Mouse (Mus musculus) T-helper 2 cell (primary cell): ENCODE results near the gene Lmbr1.

ENCODE experiments used
- in situ Hi-C: fragments of 300-600 bp; cut with MboI, MseI; formaldehyde crosslinking; loops from one replicate; pipeline ENCODE4 v1.15.1; 2025; ENCODE audit warnings: high pct_unique_total_duplicates

Gene Lmbr1

DNA sequence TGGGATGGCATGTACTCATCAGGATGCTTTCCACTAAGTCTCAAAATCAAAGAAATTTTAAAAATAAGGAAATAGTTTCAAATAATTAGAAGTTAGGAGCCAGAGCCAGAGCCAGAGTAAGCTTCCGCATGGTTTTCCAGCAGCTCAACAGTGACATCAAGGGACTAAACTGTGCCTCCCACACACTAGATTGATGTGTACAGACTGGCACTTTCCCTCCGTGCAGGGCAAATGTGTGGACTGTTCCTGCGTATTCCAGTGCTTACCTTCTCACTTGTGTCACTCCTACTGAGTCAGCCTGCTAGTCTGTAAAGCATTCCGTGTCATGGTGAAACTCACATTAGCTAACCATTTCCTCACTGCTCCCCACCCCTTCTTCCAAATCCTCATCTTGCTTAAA lies 107.3 kb downstream of the Lmbr1 start:
- in situ Hi-C loops = no loop called here

DNA sequence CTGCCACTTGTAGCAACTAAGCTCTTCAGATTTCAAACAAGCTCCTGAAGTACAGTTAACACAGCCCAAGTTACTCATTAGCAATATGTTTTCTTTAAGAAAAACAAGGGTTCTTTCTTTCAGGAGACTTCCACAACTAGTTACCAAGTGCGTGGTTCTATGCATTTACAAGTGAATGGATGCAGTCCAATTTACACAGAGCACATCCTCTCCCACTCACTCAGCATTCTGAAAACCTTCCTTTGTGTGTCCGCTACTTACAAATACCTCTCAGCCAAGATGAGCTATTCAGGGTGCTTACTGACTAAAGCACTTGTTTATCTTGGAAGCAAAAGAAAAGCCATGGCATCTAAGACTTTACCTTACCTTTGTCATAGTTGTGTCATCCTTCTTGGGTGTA lies 124.3 kb downstream of the Lmbr1 start:
- in situ Hi-C loops = no loop called here

DNA sequence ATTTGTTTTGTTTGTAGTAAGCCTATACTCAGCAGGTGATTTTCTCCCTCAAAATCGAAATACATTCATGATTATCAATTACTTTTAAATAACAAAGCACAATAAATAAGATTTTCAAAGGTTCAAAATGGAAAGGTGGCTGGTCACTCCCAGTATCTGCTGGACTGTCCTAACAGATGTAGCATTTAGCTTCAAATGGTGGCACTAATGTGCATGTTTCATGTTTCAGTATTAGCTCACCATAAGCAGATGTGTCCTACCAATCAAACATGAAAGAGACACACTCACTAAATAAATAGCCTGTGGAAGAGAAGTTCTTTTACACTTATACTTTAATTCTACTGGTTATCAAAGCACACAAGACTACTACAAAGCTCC lies 126.7 kb downstream of the Lmbr1 start:
- in situ Hi-C loops = no loop called here

DNA sequence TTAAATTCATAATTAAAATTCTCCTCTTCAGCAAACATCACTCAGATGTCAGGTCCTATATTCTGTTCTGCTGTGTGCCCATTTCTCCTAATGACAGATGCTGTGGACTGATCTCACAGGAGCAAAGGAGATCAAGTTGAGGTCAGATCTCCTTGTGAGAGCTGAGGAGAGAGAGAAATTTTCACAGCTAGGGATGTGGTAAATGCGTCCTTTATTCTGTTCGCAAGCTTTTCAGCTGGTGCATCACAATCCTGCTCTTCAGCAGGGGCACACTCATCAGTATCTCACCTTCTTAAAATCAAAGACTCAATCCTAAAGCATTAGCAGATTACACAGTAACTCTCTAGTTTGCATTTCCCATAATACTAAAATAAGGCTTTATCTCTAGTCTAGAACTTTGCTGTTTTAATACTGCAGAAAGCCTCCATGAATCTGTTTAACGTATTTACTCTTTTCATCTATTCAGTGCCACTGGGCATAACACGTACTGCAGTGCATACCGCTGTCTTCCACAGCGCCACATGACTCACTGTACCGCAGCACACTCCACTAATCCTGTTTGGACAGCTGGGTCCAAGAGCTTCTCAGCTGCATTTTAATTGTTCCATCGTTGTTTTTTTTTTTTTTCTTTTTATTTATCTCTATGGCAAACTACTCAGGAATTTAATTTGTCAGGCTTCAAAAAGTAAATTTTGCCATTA lies 127.2 kb downstream of the Lmbr1 start:
- in situ Hi-C loops = no loop called here

DNA sequence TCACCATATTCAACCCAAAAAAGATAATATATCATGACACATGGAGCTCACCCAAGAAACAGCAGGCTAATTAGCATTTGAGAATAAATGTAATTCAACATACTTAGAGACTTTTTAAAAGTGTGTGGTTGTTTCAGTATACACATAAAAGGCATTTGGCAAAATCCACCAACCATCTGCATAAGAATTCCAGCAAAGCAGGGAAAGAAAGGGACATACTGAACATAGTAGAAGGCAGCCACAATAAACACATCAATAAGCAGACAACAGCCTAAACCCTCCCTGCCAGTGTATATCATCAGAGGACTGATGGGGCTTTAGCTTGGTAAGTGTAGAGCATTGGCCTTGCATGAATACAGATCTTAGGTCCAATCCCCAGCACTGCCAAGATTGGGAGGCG lies 133.4 kb downstream of the Lmbr1 start:
- in situ Hi-C loops = no loop called here

DNA sequence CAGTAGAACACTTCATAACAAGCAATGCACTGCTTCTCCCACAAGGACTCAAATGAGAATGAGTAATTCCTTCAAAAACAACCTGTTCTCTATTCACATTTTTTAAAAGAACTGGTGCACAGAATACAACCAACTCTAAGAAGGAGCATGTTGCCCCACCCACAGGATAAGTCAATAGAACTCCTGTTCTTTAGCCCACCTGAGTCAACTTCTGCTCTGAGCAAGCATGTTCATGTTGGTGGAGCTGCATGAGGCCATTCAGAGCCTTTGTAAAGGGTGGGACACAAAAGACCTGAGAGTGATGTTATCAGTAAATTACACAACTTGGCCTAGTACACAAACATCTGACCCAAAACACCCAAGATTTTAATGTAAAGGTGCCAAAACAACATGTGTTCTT lies 139.8 kb downstream of the Lmbr1 start:
- in situ Hi-C loops = no loop called here

DNA sequence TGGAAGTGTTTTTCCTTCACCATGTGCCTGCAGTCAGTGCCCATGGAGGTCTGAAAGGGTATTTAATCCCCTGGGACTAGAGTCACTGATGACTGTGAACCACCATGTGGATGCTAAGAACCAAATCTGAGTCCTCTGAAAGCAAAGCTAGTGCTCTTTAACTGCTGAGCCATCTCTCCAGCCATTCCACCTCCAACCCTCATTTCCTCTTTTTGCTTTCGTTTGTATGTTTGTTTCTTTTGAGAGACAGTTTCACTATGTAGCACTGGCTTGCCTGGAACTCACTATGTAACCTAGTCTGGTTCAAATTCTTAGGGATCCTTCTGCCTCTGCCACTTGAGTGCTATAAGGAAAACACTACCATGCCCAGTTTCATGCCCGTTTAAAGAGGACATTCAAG lies 147.7 kb downstream of the Lmbr1 start:
- in situ Hi-C loops = no loop called here

DNA sequence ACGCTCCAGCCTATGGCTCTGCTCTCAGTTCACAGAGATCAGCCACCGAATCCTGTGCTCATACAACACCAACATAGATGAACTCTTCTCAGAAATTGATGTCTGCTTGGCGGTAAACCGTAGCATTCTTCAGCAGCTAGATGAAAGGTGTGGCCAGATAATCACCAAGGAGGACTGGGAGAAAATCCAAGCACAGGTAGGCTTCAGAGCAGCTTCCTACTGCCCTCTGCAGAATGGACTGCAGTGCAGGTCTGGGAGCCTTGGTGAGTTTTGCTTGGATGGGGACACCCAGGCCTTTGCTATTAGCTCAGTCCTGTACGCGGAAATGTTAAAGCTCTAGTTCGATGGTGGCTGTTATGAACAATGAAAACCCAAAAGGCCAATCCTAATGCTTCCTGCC lies 154.1 kb downstream of the Lmbr1 start:
- in situ Hi-C loops = no loop called here

DNA sequence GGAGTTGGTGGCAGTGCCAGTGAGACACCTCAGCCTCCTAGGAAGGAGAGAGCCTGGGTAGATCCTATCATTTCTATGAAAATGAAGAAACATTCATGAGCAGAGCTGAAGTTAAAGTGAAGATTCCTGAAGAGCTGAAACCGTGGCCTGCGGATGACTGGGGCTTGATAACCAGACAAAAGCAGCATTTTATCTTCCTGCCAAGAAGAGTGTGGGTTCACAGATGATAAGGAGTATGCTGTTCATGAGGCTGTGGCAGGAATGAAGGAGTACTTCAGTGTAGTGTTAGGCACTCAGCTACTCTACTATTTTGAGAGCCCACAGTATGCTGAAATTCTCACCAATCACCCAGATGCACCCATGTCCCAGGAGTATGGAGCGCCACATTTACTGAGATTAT lies 160.2 kb downstream of the Lmbr1 start:
- in situ Hi-C loops = no loop called here

DNA sequence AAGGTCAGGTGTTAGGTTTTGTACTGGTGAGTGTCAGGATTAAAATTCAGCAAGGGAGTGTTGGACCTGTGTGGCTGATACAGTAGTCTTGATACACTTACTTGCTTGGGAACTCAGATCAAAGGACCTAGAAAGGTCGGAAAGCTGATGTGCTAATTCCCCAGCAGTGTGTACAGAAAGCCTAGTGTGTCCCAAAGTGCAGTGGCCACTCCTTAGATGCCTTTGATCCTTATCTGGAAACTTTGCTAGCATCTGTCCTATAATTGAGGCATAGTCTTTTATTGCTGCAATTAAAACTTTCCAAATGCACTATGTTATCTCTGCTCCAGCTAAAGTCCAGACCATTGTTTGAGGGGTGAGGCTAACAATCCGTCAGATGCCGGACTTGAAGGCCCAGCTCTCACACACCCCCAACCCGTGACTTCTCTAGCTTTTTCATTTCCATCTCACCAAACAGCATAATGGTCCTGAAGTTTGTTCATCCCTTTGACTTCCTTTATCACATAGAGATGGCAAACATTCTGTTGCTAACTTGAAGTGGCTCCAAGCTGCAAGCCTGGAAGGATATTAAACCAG lies 166.1 kb downstream of the Lmbr1 start:
- in situ Hi-C loops = no loop called here

DNA sequence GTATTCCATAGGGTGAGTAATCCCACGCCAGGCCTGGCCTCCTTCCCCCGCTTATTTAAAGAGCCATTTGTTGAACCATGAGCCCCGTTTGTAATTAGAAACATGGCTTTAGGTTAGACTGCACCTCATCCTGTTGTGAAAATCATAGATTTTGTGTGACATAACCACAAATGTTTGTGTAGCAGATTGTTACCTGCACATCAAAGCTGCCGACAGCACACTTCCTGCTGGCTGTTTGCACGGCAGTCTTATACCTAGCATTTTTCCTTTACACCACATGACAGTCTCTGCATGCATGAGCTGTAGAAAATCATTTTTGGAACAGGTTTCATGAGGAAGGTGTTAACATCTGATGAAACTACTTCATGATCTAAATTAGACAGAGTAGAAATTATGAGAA lies 172.5 kb downstream of the Lmbr1 start:
- in situ Hi-C loops = no loop called here

DNA sequence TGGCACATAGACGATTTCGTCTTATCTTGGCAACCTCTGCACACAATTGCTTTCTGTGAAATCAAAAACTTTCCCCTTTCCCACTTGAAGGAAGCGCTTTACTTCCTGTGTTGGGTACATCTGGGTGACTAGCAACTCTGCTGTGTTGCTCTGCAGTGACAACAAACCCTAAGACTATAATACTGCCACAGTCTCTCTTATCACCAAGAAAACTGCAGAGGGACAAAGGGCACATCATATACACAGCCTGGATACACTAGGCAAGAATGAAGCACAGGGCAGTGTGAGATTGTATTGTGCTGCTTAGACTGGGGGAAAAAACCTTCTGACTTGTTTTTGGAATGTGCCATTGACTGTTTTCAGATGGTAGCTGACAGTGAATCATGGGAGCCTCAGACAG lies 178.3 kb downstream of the Lmbr1 start:
- in situ Hi-C loops = no loop called here

DNA sequence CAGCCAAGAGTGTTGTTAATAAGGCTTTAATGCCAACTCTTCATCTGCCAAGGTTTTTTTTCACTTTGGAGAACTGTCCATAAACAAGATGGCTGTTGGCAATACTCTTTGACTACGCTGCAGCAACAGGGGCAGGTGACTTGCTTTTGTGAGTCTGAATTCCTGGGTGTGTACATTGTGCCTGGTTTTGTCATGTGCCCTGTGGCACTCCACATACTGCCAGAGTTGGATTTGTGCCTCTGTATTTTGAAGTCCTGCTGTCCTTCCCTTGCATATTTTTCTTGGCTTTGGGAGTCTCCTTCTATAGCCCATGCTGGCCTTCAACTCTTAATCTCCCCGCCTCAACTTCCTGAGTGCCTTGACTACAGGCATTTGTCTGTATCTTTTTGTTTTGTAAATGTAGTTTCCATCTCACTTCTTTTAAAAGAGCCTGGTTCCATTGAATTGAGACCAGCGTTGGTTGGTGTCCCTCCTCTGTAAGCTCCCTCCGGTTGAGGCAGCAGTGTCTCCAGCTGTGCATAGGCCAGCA lies 179.2 kb downstream of the Lmbr1 start:
- in situ Hi-C loops = no loop called here

DNA sequence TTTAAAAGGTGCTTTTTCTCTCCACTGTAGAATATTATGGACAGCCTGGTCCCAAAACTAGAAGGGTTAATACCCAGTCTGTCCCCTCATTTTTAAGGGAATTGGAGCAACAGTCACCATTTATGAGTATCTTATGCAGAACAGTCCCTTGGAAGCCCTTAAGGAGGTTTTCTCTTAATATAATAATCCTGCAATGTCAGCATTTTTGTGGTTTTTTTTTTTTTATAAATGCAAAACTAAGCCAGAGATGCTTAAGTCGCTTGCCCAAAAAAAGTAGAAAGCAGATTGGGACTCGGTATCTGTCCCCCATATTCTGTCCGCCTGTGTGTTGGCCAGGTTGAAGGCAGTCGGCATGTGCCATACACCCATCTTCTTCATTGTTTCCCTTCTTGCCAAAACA lies 181.0 kb downstream of the Lmbr1 start:
- in situ Hi-C loops = no loop called here

DNA sequence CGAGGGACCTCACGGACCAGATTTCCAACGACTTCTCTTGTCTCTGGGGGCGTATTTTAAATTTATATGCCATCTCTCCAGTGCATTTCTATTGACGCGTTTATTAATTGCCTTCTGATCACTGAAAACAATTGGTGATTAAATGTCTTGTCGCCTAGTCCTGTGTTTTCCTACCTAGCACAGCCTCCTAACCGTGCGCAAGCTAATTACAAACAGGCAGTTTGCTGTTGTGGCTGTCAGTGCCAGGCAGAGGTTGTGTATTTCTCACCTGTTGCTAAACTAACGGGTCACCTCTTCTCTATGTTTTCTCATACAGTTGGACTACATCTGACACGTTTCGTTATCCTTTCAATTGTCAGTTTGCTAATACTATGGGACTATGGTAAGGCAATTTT lies 181.9 kb downstream of the Lmbr1 start:
- in situ Hi-C loops = no loop called here

DNA sequence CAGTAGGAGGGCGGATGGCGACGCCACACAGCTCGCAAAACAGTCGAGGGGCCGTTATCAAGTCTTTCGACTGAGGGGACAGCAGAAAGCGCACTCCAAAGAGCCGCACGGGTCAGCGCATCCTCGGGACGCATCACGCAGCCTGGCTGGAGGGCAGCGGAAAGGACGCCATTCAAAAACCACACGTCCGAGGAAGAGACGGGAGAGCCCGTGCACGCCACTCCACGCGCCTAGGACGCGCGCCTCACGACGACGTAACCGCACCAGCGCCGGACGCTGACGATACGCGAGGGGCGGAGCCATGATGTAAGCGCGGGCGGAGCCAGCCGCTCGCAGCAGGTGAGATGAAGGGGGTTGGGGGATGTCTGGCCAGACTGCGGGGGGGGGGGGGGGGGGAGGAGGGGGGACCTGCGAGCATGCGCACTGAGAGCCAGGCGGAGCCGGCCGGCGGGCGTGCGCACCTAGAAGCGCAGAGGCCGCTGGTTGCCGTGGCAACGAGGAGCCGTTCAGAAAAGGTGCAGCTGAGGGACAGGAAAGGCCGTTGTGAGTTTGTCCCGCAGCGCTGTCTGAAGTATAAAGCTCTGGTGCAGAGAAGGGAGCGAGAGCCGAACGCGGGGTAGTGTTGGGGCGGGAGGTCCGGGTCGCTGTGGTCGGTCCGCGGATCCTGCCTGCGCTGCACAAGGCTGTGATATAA lies 182.5 kb downstream of the Lmbr1 start, which contains the start of gene Rnf32:
TSS of gene Rnf32 (plus strand) at position 423 of the 694 bp plus-strand sequence.
- in situ Hi-C loops = no loop called here

DNA sequence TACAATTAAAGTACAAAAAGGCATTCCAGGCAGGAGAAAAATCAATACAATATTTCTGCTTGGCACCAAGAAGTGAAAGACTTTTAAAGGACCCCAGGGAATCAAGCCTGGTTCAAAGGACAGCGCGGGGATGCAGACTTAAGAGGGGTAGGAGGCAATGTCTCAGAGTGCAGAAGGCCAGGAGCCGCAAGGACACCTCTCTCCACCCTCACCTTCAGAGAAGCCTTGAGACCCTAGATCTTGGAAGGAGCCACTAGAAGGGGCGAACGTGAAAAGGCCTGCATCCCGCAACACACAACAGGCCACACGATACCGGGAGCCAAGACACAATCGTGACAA lies 183.0 kb downstream of the Lmbr1 start:
- in situ Hi-C loops = no loop called here

DNA sequence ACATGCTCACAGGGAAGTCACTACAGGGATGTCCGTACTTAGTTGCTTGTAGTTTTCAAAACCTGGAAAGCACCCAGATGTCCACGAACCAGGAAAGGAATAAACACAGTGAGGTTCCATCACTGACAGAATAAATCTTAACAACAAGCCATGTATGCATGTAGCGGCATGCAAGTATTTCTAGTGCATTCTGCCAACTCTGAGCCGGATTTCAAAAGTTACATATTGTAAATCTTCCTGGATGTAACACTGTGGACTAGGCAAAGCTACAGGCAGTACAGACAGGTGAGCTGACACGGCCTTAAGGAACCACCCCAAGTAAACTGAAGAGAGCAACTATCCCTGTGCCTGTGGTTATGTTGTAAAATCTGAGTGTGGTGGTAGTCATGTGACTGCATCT lies 191.4 kb downstream of the Lmbr1 start:
- in situ Hi-C loops = no loop called here
